Mouse (Mus musculus) spleen, adult 10 weeks (tissue): ENCODE data around the gene Lrp2. TPM values are rescaled to one million over a fixed set of nuclear protein-coding genes. Genes with fewer than 3 reads are reported as not detected.

Experiments used
- polyA plus RNA-seq: library from polyadenylated mRNA; stranded (reverse); fragments of 350-450 nt; fragmentation: Illumina TruSeq; extraction: RNeasy Lipid Tissue Mini Kit (QIAGEN cat#74804); gene quantifications from one replicate; pipeline ENCODE4 v1.2.3, GENCODE M21; 2015; ENCODE audit warnings: low replicate concordance; ENCODE audit not compliant: insufficient read depth

The Lrp2 gene
- polyA plus RNA-seq, result 0.10 TPM

GRCm38 (mm10) chr2:69585886-69586398 lies at the start of gene Lrp2:
Gene Lrp2 (minus strand): TSS chr2:69586065.

GRCm38 (mm10) chr2:69380281-69380680 lies 205.6 kb downstream of the Lrp2 start, which contains the start of gene Dhrs9:
Gene Dhrs9 (plus strand): TSS chr2:69380445.

Other genes with a start within 250 kb of the Lrp2 start
- gene Abcb11, start 243.4 kb downstream of the Lrp2 start, polyA plus RNA-seq, result not detected
- 1.5 TPM for gene Dhrs9, start 205.6 kb downstream of the Lrp2 start, polyA plus RNA-seq
- 5.7 TPM for gene Bbs5, start 61.1 kb upstream of the Lrp2 start, polyA plus RNA-seq
- gene Klhl41, start 84.1 kb upstream of the Lrp2 start, polyA plus RNA-seq, result 0.15 TPM
- gene Fastkd1, start 127.5 kb upstream of the Lrp2 start, polyA plus RNA-seq, result 20.8 TPM
- gene Ppig, start 136.5 kb upstream of the Lrp2 start, polyA plus RNA-seq, result 115 TPM
- gene Ccdc173, start 203.5 kb upstream of the Lrp2 start, polyA plus RNA-seq, result 3.5 TPM
- 27.2 TPM for gene Phospho2, start 203.6 kb upstream of the Lrp2 start, polyA plus RNA-seq
- 9.3 TPM for gene Klhl23, start 235.9 kb upstream of the Lrp2 start, polyA plus RNA-seq